Mouse (Mus musculus): ENCODE measurements around the gene Atf7. TPM values are rescaled to one million over a fixed set of nuclear protein-coding genes. Genes with fewer than 3 reads are reported as not detected.
A peak's percentile ranks its signal among the peaks of the same experiment; 100 is the strongest.

Gene Atf7
- polyA plus RNA-seq, 1 experiment from 2014 or later: 13.2 TPM

DNA sequence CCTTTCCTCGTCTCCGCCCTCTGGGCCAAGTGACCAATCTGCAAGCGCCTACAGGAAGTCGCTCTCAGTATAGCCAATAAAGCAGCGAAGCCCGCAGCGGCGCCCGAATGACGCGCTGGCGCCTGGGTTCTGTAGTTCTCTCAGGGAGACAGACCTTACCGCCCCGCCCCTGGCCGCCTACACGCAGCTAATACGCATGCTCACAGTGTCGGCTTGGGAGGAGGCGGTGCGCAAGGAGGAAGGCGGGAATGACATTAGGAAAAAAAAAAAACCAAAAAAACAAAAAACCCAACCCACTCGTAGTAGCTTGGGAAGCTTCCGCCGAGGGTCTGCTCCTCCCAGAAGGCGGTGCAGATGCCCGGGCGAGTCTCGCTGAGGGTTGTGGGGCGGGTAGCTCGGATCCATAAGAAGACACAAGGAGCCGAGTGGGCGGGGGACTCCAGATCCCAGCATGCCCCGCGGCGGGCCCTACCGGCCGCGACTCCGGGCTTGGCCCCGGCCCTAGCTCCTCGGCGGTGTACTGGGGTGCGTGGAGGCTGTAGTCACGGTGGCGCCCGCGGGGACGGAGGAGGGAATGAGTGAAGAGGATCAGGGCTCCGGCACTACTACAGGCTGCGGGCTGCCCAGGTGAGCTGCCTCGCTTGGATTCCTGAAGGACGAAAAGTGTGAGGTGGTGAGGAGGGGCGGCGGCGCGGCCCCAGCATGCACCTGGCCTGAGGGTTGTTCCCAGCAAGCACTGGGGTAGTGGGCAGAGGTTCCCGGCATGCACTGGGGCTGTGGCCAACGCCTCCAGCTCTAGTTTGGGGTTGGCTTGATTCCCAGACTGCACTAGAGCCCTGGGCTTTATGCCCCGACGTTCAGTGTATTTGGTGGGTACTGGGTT is 107.0 kb downstream of the Atf7 start, which contains the start of gene Tarbp2:
Gene Tarbp2 (plus strand): TSS at position 217 of the 883 bp plus-strand sequence.
- DNase-seq: peak; percentile 100
- Histone ChIP-seq H3K4me1 (ENCODE audit: control insufficient read depth, insufficient read depth, low read length) (peaks cover 32% of the 10 kb centered on the region), H3K36me3 (ENCODE audit: control insufficient read depth, insufficient read depth, low read length) (peaks cover 15% of the 10 kb centered on the region), H3K27me3 (ENCODE audit: control insufficient read depth, insufficient read depth, low read length) (no peaks in the 10 kb centered on the region), H3K9me3 (ENCODE audit: control insufficient read depth, low read length) (no peaks in the 10 kb centered on the region), H3K27ac (replicated peaks; ENCODE audit: low read depth, low read length) (peak within 1 kb of the TSS; percentile 99), H3K9ac (replicated peaks; ENCODE audit: low read length) (peak within 1 kb of the TSS; percentile 91), H3K4me2 (ENCODE audit: low read length) (peak within 1 kb of the TSS; percentile 65), H3K4me3 (replicated peaks; ENCODE audit: low read depth, low read length) (peak within 1 kb of the TSS; percentile 69)
- ATAC-seq (ENCODE audit: low FRiP score, low TSS enrichment): peak; percentile 91
- under 1% methylated on average over 60 of the region's 60 CpGs for WGBS

DNA sequence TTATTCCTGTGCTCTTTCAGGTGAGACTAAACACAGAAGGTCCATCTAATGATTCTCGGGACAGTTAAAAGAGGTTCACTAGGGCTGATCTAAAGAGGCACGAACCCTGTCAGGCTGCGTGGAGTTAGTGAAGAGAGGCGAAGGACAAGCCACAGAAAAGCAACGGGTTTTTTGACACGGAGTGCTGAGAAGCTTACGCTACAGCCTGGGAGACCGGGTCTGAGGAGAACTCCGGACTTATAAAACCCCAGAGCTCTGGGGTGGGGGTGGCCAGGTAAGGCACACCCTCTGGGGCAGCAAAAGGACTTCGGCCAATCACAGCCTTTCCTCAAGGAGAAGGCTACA is 107.7 kb downstream of the Atf7 start:
- WGBS: under 1% methylated on average over 10 of the region's 10 CpGs

DNA sequence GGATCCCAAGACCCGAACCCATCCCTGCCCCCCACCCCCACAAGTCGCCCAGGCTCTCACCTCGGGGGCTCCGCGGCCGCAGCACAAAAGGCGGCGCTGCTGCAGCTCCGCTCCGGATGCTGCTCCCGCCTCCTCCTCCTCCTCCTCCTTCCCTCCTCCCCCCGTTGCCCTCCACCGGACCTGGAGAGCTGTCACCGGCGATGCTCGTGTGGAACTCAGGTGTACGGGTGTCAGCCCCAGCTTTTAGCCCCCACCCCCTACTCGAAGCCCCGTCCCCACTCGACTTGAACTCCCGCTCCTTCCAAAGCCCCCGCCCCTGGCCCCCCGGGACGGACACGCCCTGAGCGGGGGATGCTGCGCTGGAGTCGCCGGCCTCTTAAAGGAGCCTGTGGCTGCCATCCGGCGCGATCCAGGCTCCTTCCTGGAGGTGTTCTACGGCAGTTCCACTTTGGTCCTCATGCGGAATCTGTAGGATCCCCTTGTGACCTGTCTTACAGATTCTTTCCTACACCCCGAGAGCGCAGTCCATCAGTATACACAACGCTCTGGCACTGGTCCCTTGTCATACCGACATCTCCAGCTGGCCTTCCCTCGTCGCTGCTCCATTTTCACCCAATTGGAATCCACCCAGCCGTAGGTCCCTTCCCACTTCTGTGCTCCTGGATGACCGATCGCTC is 108.4 kb downstream of the Atf7 start, which contains the start of gene Map3k12:
Gene Map3k12 (minus strand): TSS at position 337 of the 677 bp plus-strand sequence.
- ATAC-seq (ENCODE audit: low FRiP score, low TSS enrichment) (peak; percentile 11; the same call in 1 of the 2 replicates), DNase-seq (peak; percentile 87)
- WGBS: under 1% methylated on average over 43 of the region's 43 CpGs
- Histone ChIP-seq H3K4me3 (replicated peaks; ENCODE audit: low read depth, low read length) (peak within 1 kb of the TSS; percentile 69), H3K27me3 (ENCODE audit: control insufficient read depth, insufficient read depth, low read length) (no peaks in the 10 kb centered on the region), H3K9me3 (ENCODE audit: control insufficient read depth, low read length) (no peaks in the 10 kb centered on the region), H3K4me2 (ENCODE audit: low read length) (peak within 1 kb of the TSS; percentile 65), H3K9ac (replicated peaks; ENCODE audit: low read length) (peak within 1 kb of the TSS; percentile 91), H3K36me3 (ENCODE audit: control insufficient read depth, insufficient read depth, low read length) (peaks cover 6% of the 10 kb centered on the region), H3K27ac (replicated peaks; ENCODE audit: low read depth, low read length) (peak within 1 kb of the TSS; percentile 99), H3K4me1 (ENCODE audit: control insufficient read depth, insufficient read depth, low read length) (peaks cover 45% of the 10 kb centered on the region)

More for the DNA sequence above, 107.7 kb downstream of the Atf7 start:
- Histone ChIP-seq H3K9ac (replicated peaks; ENCODE audit: low read length) (peak overlapping the region; percentile 91), H3K27ac (replicated peaks; ENCODE audit: low read depth, low read length) (peak overlapping the region; percentile 99), H3K27me3 (ENCODE audit: control insufficient read depth, insufficient read depth, low read length) (no peaks in the 10 kb centered on the region), H3K4me2 (ENCODE audit: low read length) (peak overlapping the region; percentile 65), H3K9me3 (ENCODE audit: control insufficient read depth, low read length) (no peaks in the 10 kb centered on the region), H3K4me3 (replicated peaks; ENCODE audit: low read depth, low read length) (peak overlapping the region; percentile 69), H3K4me1 (ENCODE audit: control insufficient read depth, insufficient read depth, low read length) (peaks cover 38% of the 10 kb centered on the region), H3K36me3 (ENCODE audit: control insufficient read depth, insufficient read depth, low read length) (peaks cover 13% of the 10 kb centered on the region)
- ATAC-seq (ENCODE audit: low FRiP score, low TSS enrichment): no peak
- no peak for DNase-seq

DNA sequence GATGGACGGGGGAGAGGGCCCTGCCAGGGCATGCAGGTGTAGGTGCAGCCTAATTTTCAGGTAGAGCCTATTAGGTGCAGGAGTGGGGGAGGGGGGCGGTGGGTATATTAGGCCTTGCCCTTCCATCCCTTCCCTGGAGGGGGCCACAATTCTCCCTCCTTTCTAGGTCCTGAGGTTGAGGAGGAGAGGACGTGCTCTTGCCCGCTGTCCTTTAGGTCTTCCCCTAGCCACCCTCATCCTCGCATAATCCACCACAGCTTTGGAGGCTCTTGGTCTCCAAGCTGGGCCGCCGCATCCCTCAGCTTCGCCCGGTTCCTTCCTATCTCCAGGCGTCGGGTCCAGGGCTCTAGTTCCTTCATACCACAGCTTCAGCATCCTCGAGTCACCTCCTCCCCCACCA is 109.0 kb downstream of the Atf7 start:
- ATAC-seq (ENCODE audit: low FRiP score, low TSS enrichment) (no peak), DNase-seq (peak; percentile 64)
- Histone ChIP-seq H3K9me3 (ENCODE audit: control insufficient read depth, low read length) (no peaks in the 10 kb centered on the region), H3K4me3 (replicated peaks; ENCODE audit: low read depth, low read length) (peak overlapping the region; percentile 69), H3K27ac (replicated peaks; ENCODE audit: low read depth, low read length) (peak overlapping the region; percentile 99), H3K4me1 (ENCODE audit: control insufficient read depth, insufficient read depth, low read length) (peaks cover 51% of the 10 kb centered on the region), H3K27me3 (ENCODE audit: control insufficient read depth, insufficient read depth, low read length) (no peaks in the 10 kb centered on the region), H3K4me2 (ENCODE audit: low read length) (peak overlapping the region; percentile 65), H3K36me3 (ENCODE audit: control insufficient read depth, insufficient read depth, low read length) (peaks cover under 1% of the 10 kb centered on the region), H3K9ac (replicated peaks; ENCODE audit: low read length) (peak overlapping the region; percentile 91)
- WGBS: under 1% methylated on average over 11 of the region's 12 CpGs

DNA sequence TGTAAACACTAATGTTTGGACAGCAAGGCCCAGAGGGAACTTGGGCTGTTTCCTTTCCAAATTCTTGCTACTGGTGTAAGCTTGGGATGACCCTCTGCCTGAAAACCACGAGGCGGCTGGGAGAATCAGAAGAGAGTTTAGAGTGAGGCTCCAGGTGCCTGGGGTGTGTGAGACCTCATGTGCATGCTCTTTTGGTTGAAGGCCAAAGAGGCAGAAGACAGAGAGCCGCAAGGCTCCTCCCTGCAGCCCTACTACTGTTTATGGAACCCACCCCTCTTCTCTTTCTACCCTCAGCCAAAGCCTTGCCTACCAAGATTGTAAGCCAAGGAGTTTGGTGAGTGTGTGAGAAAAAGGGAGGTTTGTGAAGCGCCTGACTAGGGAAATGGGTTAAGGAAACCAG is 109.5 kb downstream of the Atf7 start:
- H3K4me1 ChIP-seq (ENCODE audit: control insufficient read depth, insufficient read depth, low read length): peaks cover 56% of the 10 kb centered on the region
- H3K9ac ChIP-seq (replicated peaks; ENCODE audit: low read length): peak overlapping the region; percentile 91
- H3K36me3 ChIP-seq (ENCODE audit: control insufficient read depth, insufficient read depth, low read length): no peaks in the 10 kb centered on the region
- ATAC-seq (ENCODE audit: low FRiP score, low TSS enrichment): no peak
- no peaks in the 10 kb centered on the region for H3K27me3 ChIP-seq (ENCODE audit: control insufficient read depth, insufficient read depth, low read length)
- no peak for DNase-seq
- H3K4me2 ChIP-seq (ENCODE audit: low read length): peak overlapping the region; percentile 65
- 42% methylated on average over 4 of the region's 4 CpGs for WGBS
- H3K27ac ChIP-seq (replicated peaks; ENCODE audit: low read depth, low read length): peak overlapping the region; percentile 99
- no peaks in the 10 kb centered on the region for H3K9me3 ChIP-seq (ENCODE audit: control insufficient read depth, low read length)
- H3K4me3 ChIP-seq (replicated peaks; ENCODE audit: low read depth, low read length): peak overlapping the region; percentile 69

DNA sequence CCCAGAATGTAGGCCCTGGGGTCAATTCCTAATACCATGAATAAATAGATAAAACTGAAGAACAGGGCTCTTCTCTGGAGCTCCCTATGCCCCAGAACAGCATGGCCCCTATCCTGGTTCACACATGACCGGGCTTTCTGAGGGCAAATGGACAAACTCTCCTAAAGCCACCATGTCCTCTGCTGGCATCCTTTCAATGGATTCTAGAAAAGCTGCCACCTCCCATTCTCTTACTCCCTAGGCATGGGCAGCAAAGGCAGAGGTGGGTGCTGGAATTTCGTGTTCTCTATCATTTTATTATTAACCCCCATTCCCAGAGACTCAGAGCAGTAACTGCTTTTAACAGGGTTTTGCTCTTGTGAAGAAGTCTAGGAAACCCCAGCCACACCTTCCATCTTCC is 110.0 kb downstream of the Atf7 start:
- no peaks in the 10 kb centered on the region for H3K27me3 ChIP-seq (ENCODE audit: control insufficient read depth, insufficient read depth, low read length)
- 91% methylated on average over 2 of the region's 2 CpGs for WGBS
- H3K4me3 ChIP-seq (replicated peaks; ENCODE audit: low read depth, low read length): peak overlapping the region; percentile 69
- H3K4me2 ChIP-seq (ENCODE audit: low read length): peak overlapping the region; percentile 65
- H3K9me3 ChIP-seq (ENCODE audit: control insufficient read depth, low read length): no peaks in the 10 kb centered on the region
- DNase-seq (no peak), ATAC-seq (ENCODE audit: low FRiP score, low TSS enrichment) (no peak)
- no peaks in the 10 kb centered on the region for H3K36me3 ChIP-seq (ENCODE audit: control insufficient read depth, insufficient read depth, low read length)
- peaks cover 57% of the 10 kb centered on the region for H3K4me1 ChIP-seq (ENCODE audit: control insufficient read depth, insufficient read depth, low read length)
- H3K9ac ChIP-seq (replicated peaks; ENCODE audit: low read length): no peak overlapping the region
- no peak overlapping the region for H3K27ac ChIP-seq (replicated peaks; ENCODE audit: low read depth, low read length)

DNA sequence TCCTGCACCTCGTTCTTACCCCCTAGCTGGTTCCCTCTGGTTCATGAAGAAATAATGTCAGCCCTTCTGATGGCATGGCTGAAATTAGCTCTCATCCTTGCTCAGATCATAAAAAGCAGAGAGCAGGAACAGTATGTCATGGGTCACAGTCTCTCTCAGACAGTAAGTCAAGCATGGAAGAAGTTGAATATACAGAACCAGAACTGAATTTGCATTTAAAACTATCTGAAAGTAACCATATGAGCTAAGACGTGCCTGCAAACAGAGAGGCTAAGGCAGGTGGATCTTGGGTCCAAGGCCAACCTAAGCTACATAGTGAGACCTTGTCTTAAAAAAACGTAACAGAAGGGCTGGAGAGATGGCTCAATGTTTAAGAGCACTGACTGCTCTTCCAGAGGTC is 112.3 kb downstream of the Atf7 start:
- WGBS: 79% methylated on average over 3 of the region's 3 CpGs
- peaks cover 9% of the 10 kb centered on the region for H3K36me3 ChIP-seq (ENCODE audit: control insufficient read depth, insufficient read depth, low read length)
- H3K4me2 ChIP-seq (ENCODE audit: low read length): no peak overlapping the region; the same call in 1 of the 2 replicates
- no peaks in the 10 kb centered on the region for H3K9me3 ChIP-seq (ENCODE audit: control insufficient read depth, low read length)
- H3K4me3 ChIP-seq (replicated peaks; ENCODE audit: low read depth, low read length): no peak overlapping the region
- H3K9ac ChIP-seq (replicated peaks; ENCODE audit: low read length): no peak overlapping the region; the same call in 1 of the 2 replicates
- ATAC-seq (ENCODE audit: low FRiP score, low TSS enrichment) (no peak), DNase-seq (no peak)
- H3K27me3 ChIP-seq (ENCODE audit: control insufficient read depth, insufficient read depth, low read length): no peaks in the 10 kb centered on the region
- H3K4me1 ChIP-seq (ENCODE audit: control insufficient read depth, insufficient read depth, low read length): peaks cover 61% of the 10 kb centered on the region
- H3K27ac ChIP-seq (replicated peaks; ENCODE audit: low read depth, low read length): peak overlapping the region; percentile 91

DNA sequence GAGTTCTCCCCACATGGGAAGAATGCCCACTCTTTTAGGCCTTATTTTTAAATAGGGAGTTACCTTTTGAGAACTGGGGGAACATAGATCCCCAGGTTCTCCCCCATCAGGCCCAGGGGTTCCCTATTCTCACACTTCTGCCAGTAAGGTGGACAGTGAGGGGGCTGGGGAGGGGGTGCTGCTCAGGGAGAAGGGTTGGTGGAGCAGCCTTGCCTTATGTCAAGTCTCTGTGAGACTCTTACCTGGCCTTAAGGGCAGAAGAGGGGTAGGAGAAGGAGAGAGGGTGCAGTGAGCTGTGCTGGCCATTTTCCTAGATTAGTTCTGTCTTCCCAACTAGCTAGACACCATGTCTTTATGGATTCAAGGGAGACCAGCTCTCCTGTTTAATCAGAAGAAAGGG is 112.8 kb downstream of the Atf7 start:
- no peak overlapping the region for H3K4me3 ChIP-seq (replicated peaks; ENCODE audit: low read depth, low read length)
- peak overlapping the region; percentile 91 for H3K27ac ChIP-seq (replicated peaks; ENCODE audit: low read depth, low read length)
- H3K27me3 ChIP-seq (ENCODE audit: control insufficient read depth, insufficient read depth, low read length): no peaks in the 10 kb centered on the region
- peak overlapping the region; percentile 80 for H3K4me2 ChIP-seq (ENCODE audit: low read length)
- H3K9ac ChIP-seq (replicated peaks; ENCODE audit: low read length): peak overlapping the region; percentile 6; the same call in 1 of the 2 replicates
- H3K9me3 ChIP-seq (ENCODE audit: control insufficient read depth, low read length): no peaks in the 10 kb centered on the region
- peaks cover 14% of the 10 kb centered on the region for H3K36me3 ChIP-seq (ENCODE audit: control insufficient read depth, insufficient read depth, low read length)
- peaks cover 61% of the 10 kb centered on the region for H3K4me1 ChIP-seq (ENCODE audit: control insufficient read depth, insufficient read depth, low read length)
- ATAC-seq (ENCODE audit: low FRiP score, low TSS enrichment) (no peak), DNase-seq (no peak)
